Mouse (Mus musculus) retina, embryonic 14.5 days (tissue): ENCODE data around the gene Tmem132d.
"Not testable (repeated sequence)": the region's sequence is repeated elsewhere in the genome, so short reads cannot be mapped to it uniquely, and the experiment has no call there.

Experiments used
- DNase-seq: peaks from one replicate; pipeline ENCODE4 v3.0.0-alpha.2; 2015; ENCODE audit warnings: low spot score

The Tmem132d gene

GRCm38 (mm10) chr5:128099439-128099838 is 333.4 kb downstream of the Tmem132d start:
- DNase-seq = no peak

GRCm38 (mm10) chr5:128090578-128090977 is 342.3 kb downstream of the Tmem132d start:
- no peak for DNase-seq

GRCm38 (mm10) chr5:128075456-128075855 is 357.4 kb downstream of the Tmem132d start:
- no peak for DNase-seq

DNA sequence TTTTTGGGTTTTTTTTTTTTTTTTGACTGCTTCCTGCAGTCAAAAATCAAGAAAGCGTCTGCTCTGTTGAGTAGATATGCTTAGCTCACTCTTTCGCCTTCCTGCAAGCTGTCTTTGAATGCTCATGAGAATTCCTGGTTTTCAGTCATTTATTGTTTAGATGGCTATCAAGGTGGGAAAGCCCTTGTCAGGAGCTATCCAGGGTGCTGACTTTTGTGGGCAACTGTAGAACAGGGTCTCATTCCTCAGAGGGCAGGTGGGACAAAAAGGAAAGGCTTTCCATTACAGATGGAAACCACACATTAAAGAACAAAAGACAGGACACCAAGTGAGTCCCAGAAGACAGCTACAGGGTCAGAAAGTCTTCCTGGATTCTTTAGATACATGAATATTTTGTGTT is 360.3 kb downstream of the Tmem132d start:
- DNase-seq = peak; percentile 24

GRCm38 (mm10) chr5:128041781-128042180 is 391.1 kb downstream of the Tmem132d start:
- DNase-seq = no peak

GRCm38 (mm10) chr5:128040036-128040435 is 392.8 kb downstream of the Tmem132d start:
- no peak for DNase-seq

- DNase-seq = no peak
These were observed 405.8 kb downstream of the Tmem132d start for GRCm38 (mm10) chr5:128027076-128027475.

GRCm38 (mm10) chr5:128004666-128005065 is 428.2 kb downstream of the Tmem132d start:
- DNase-seq = no peak

DNA sequence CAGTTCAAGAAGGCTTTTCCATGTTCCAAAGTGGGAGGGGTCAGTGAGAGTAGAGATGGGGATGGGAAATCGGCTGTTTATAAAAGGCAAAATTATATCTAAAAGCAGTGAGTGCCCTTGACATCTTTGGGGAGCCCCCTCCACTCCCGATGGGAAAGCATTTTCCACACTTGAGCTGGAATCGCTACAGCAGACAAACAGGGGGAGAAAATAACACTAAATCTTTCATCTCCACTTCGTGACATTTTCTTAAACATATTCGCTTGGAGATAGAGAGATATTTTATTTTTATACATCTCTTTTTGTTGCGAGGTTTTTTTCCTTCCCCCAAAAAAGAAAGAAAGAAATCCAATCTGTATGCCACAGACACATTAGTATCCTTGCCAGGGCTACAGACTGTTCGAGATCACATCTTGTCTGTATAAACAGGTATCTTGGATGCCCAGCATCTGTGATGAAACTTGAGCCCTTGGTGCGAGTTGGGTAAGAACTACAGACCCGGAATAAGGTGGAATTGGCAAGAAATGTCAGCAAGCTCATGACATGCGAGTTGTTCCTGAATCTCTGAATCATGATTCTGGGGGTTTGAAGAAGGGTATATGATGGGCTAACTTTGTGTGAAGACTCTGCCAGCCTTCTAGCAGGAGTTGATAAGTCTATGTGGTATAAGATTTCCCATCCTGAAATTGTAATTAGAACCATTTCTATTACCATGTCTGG is 436.2 kb downstream of the Tmem132d start:
- no peak for DNase-seq

- DNase-seq = no peak
These were observed 439.4 kb downstream of the Tmem132d start for GRCm38 (mm10) chr5:127993460-127993859.

- no peak for DNase-seq
These were observed 442.1 kb downstream of the Tmem132d start for GRCm38 (mm10) chr5:127990826-127991225.

DNA sequence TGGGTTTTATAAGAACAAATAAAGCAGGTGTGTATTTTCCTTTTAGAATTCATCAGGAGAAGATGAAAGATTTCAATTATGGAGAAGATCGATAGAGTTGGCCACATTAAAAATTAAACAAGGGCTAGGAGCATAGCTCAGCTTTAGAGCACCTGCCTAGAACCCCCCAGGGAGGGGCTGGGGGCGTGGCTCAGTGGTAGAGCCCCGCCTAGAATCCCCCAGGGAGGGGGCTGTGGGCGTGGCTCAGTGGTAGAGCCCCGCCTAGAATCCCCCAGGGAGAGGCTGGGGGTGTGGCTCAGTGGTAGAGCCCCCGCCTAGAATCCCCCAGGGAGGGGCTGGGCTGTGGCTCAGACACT is 452.9 kb downstream of the Tmem132d start:
- DNase-seq = peak; percentile 5

DNA sequence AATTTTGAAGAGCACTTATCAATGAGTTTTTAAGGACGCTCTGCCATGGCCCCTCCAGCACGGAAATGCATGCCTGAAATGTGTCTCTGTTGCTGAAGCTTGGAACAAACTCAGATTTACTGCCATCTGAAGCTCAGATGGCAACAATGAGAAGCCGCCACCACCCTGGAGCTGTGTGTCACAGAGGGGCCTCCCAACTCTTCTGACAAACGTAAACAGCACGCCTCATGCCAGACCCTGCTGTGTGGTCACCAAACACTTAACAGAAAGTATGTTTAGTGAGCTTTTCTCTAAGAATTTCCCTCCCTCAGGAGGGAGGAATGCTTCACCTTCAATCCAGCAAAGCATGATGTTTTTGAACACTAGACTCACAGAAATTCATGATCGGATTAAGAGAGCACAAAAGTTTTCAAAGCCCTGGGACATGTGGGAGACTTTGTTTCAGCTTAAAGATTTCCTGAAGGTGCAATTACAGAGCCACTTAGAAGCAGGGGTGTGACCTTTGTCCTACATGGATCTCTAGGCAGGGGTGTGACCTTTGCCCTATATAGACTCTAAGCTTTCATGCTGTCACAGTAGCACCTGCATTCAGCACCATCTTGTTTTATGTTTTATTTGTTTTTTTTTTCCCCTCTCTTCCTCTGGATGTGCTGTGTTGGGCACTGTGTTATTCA is 453.4 kb downstream of the Tmem132d start:
- no peak for DNase-seq

DNA sequence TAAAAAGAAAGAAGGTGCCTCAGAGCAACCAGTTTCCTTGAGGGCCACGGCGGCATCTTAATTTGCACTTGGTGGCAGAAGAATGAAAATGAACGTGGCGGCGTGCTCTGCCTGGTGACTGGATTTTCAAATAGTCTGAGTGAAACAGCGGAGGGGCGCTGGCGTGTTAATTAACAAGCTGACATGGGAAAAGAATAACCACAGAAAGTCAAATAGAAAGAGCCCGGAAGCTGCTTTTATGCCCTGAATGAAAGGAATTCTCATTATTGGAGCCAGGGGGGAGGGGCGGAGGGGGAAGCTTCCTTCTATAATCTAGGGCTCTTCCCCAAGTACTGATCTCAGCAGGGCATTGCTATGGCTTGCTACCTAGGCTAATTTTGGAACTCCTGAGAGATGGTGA is 456.2 kb downstream of the Tmem132d start:
- DNase-seq = peak; percentile 47

- no peak for DNase-seq
These were observed 467.2 kb downstream of the Tmem132d start for GRCm38 (mm10) chr5:127965700-127966099.

GRCm38 (mm10) chr5:127962656-127963055 is 470.2 kb downstream of the Tmem132d start:
- no peak for DNase-seq

- no peak for DNase-seq
These were observed 476.3 kb downstream of the Tmem132d start for GRCm38 (mm10) chr5:127956511-127957097.

DNA sequence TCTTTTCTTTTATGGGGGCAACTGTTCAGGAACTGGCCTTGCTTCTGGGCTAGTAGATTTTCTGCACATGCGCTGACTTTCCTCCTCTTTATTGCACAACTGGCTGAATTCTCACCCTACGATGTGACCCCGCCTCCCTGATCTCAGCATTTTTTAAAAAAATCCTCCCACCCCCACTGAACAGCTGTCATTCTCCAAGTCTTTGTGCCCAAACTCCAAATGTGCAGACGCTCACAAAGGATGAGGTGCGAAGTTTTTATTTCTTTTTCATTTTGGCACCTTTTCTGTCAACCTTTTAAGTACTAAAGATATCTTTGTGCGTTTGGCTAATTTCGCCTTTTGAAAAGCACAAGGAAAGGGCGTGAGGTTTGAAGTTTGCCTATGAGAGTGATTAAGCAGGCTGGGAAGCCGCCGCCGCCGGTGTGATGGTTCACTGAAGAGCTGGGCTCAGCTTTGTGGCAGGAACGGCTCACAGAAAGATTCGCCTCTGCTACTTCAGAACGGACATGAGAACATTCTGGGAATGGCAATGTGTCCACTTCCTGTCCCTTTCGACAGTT is 478.6 kb downstream of the Tmem132d start:
- no peak for DNase-seq

DNA sequence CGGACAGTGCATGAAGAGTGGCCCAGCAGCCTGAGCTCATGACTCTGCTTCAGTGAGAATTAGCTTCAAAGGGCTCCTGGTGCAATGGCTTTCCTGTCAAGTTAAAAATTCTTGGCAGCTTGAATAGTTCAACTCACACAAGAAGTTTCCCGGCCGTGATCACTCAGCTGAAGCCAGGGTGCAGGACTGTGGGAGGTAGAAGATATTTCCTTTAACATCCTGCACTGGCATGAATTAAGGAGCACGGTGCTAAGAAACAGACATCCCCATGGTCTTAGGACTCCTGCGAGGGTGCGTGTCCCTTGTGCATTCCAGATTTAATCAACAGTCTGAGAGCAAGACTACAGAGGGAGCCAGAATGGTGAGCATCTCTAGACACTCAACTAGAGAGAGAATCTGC is 480.1 kb downstream of the Tmem132d start:
- no peak for DNase-seq

GRCm38 (mm10) chr5:127950574-127950973 is 482.3 kb downstream of the Tmem132d start:
- DNase-seq = no peak

- DNase-seq = peak; percentile 46
These were observed 485.6 kb downstream of the Tmem132d start for GRCm38 (mm10) chr5:127947275-127947674.

DNA sequence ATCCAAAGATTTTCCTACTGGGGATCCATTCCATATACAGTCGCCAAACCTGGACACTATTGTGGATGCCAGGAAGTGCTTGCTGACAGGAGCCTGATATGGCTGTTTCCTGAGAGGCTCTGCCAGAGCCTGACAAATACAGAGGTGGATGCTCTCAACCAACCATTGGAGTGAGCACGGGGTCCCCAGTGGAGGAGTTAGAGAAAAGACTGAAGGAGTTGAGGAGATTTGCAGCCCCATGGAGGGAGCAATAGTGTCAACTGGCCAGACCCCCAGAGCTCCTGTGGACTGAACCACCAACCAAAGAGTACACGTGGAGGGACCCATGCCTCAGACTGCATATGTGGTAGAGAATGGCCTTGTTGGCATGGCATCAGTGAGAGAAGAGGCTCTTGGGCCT is 490.7 kb downstream of the Tmem132d start:
- DNase-seq = not testable (repeated sequence)

DNA sequence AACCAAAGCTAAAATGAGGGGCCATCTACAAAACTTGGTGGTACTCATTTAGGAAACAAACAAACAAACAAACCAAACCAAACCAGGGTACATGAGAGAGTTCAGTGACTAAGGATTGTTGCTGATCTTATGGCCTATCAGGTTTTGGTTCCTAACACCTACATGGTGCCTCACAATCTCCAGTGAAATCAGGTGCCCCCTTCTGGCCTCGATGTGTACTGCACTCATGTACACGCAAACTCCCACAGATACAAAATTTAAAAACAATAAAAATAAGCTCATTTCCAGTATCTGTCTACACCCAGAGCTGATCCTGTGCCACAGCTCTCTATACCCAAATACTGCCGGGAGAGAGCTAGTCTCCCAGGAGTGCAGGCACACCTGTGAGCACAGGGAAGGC is 495.0 kb downstream of the Tmem132d start:
- no peak for DNase-seq
